ENCODE assay signal across 24 mouse cellular contexts in the genomic region with DNA sequence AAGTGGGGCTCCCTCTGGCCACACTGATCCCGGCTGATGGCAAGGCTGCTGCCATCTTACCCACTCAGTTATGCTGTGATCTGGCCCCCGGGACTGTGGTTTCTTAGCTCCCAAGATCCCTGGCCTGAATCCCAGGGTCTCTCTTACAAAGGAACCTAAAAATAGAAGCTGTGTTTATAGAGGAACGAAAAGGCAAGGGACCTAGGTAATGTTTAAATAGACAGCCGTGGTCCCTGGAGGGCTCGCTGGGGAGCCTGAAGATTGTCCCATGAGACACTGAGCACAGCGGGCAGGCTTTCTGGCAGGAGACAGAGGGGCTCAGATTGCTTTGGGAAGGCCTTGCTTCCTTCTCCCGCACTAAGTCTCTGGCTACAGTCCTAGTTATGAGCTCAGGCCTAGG. TPM values are rescaled to one million over a fixed set of nuclear protein-coding genes. Genes with fewer than 3 reads are reported as not detected.
DNase-seq lines count a peak whose midpoint lies in the region; ATAC-seq and TF ChIP-seq lines count a peak whose summit lies in the region.
"Had no signal": no experiment of that assay in that cellular context is flagged by ENCODE, and none has a peak within 500 bp of the region (broad histone marks: within the 10 kb centered on the region; RNA-seq: fewer than 3 reads in every experiment).

No protein-coding gene starts in this region.

- intact Hi-C loops in heart, postnatal 25 days (cut with DNase I): no loop called here

- no peaks in the 10 kb centered on the region for H3K36me3 ChIP-seq in midbrain, postnatal 0 days (ENCODE audit: insufficient read depth, low read length)
- H3K36me3 ChIP-seq in midbrain, embryonic 16.5 days (ENCODE audit: control insufficient read depth, insufficient read depth, low read length): no peaks in the 10 kb centered on the region
- H3K36me3 ChIP-seq: heart, embryonic 15.5 days; hindbrain, embryonic 15.5 days; limb, embryonic 13.5 days; liver, embryonic 12.5 days; midbrain, embryonic 12.5 days; stomach, embryonic 15.5 days had no signal

- no peaks in the 10 kb centered on the region for H3K27me3 ChIP-seq in midbrain, postnatal 0 days (ENCODE audit: insufficient read depth, low read length)
- H3K27me3 ChIP-seq in midbrain, embryonic 16.5 days (ENCODE audit: control insufficient read depth, insufficient read depth, low read depth, low read length): no peaks in the 10 kb centered on the region
- H3K27me3 ChIP-seq: heart, embryonic 15.5 days; hindbrain, embryonic 15.5 days; midbrain, embryonic 12.5 days; stomach, embryonic 15.5 days had no signal

- H3K4me1 ChIP-seq in midbrain, postnatal 0 days (ENCODE audit: insufficient read depth, low read length): no peaks in the 10 kb centered on the region; the same call in 1 of the 2 replicates
- no peaks in the 10 kb centered on the region for H3K4me1 ChIP-seq in midbrain, embryonic 16.5 days (ENCODE audit: control insufficient read depth, insufficient read depth, low read length)
- H3K4me1 ChIP-seq: limb, embryonic 13.5 days; liver, embryonic 12.5 days; midbrain, embryonic 12.5 days; stomach, embryonic 15.5 days had no signal

- no peak overlapping the region for H3K9ac ChIP-seq in midbrain, postnatal 0 days (replicated peaks; ENCODE audit: low read length, poor library complexity, severe bottlenecking)
- no peak overlapping the region for H3K9ac ChIP-seq in midbrain, embryonic 16.5 days (ENCODE audit: low read depth, low read length)
- H3K9ac ChIP-seq: heart, embryonic 15.5 days; hindbrain, embryonic 15.5 days; limb, embryonic 13.5 days; liver, embryonic 12.5 days; midbrain, embryonic 12.5 days; stomach, embryonic 15.5 days had no signal

- WGBS in midbrain, postnatal 0 days: 51% methylated on average over 7 of the region's 7 CpGs
- 52% methylated on average over 7 of the region's 7 CpGs for WGBS in midbrain, embryonic 16.5 days

- H3K27ac ChIP-seq in midbrain, postnatal 0 days (ENCODE audit: low read depth, low read length): no peak overlapping the region
- H3K27ac ChIP-seq in midbrain, embryonic 16.5 days (ENCODE audit: low read length): no peak overlapping the region
- H3K27ac ChIP-seq: gastrocnemius, adult 2 months; heart, embryonic 15.5 days; hindbrain, embryonic 15.5 days; limb, embryonic 13.5 days; liver, embryonic 12.5 days; midbrain, embryonic 12.5 days; stomach, embryonic 15.5 days had no signal

- peak; percentile 9 for DNase-seq in gastrocnemius, adult 18-20 months (ENCODE audit: low spot score)
- no peak for DNase-seq in gastrocnemius, postnatal 4 days (ENCODE audit: low spot score in 2 of 2)
- peak; percentile 17 for DNase-seq in heart, postnatal 4 days
- no peak for DNase-seq in heart, postnatal 25 days (ENCODE audit: low spot score)
- DNase-seq in midbrain, postnatal 0 days (ENCODE audit: low spot score): peak; percentile 18
- DNase-seq in right cerebral cortex, postnatal 4 days: no peak
- DNase-seq: cerebellum, adult 11-12 months; cerebellum, postnatal 10 days; gastrocnemius, adult 2 months; kidney, adult 11 months; layer of hippocampus, adult 9-11 months; lung, adult 18-20 months; lung, postnatal 10 days; thymus, postnatal 25 days had no signal

- H3K4me2 ChIP-seq in midbrain, postnatal 0 days (ENCODE audit: low read depth, low read length, poor library complexity, severe bottlenecking): no peak overlapping the region
- H3K4me2 ChIP-seq in midbrain, embryonic 16.5 days (ENCODE audit: low read length): no peak overlapping the region
- H3K4me2 ChIP-seq: heart, embryonic 15.5 days; hindbrain, embryonic 15.5 days; limb, embryonic 13.5 days; liver, embryonic 12.5 days; midbrain, embryonic 12.5 days; stomach, embryonic 15.5 days had no signal

- H3K9me3 ChIP-seq in midbrain, postnatal 0 days (ENCODE audit: low read length): no peaks in the 10 kb centered on the region
- no peaks in the 10 kb centered on the region for H3K9me3 ChIP-seq in midbrain, embryonic 16.5 days (replicated peaks; ENCODE audit: control insufficient read depth, low read length, poor library complexity, severe bottlenecking)
- H3K9me3 ChIP-seq: heart, embryonic 15.5 days; hindbrain, embryonic 15.5 days; limb, embryonic 13.5 days; liver, embryonic 12.5 days; midbrain, embryonic 12.5 days; stomach, embryonic 15.5 days had no signal

- TF ChIP-seq CTCF in midbrain, postnatal 0 days (IDR thresholded peaks at IDR 0.05): no peak

- ATAC-seq in midbrain, postnatal 0 days (ENCODE audit: low FRiP score): no peak
- no peak for ATAC-seq in midbrain, embryonic 16.5 days
- ATAC-seq: liver, embryonic 12.5 days had no signal

- H3K4me3 ChIP-seq in midbrain, postnatal 0 days (ENCODE audit: low read depth, low read length): no peak overlapping the region
- no peak overlapping the region for H3K4me3 ChIP-seq in midbrain, embryonic 16.5 days (ENCODE audit: low read depth, low read length)
- H3K4me3 ChIP-seq: gastrocnemius, adult 2 months; heart, embryonic 15.5 days; hindbrain, embryonic 15.5 days; limb, embryonic 13.5 days; liver, embryonic 12.5 days; midbrain, embryonic 12.5 days; myocyte; stomach, embryonic 15.5 days had no signal

RNA-seq across cellular contexts. Expression of gene R3hcc1l, which starts 33.1 kb away (rescaled TPM):
- 10 to 100 TPM; 12.1 to 12.3 TPM for total RNA-seq in gastrocnemius, adult 18-20 months (2021)
- total RNA-seq in gastrocnemius, postnatal 4 days (2021): 10 to 100 TPM; 15.0 to 16.7 TPM
- 10 to 100 TPM; 17.7 to 18.0 TPM for total RNA-seq in heart, postnatal 4 days (2021)
- 10 to 100 TPM; 20.8 to 23.3 TPM for total RNA-seq in heart, postnatal 25 days (2021)
- total RNA-seq in midbrain, postnatal 0 days (2014; rRNA removed): 7.7 and 12.9 TPM in 2 replicates
- 9.8 and 9.9 TPM in 2 replicates for polyA plus RNA-seq in midbrain, postnatal 0 days (2015; fragmentation: Nextera tagmentation; extraction: Ambion mirVana)
- polyA plus RNA-seq in midbrain, embryonic 16.5 days (2015; fragmentation: Nextera tagmentation; extraction: Ambion mirVana): 13.7 and 17.4 TPM in 2 replicates

RNA-seq across cellular contexts. Expression of gene Crtac1, which starts 53.9 kb away (rescaled TPM):
- total RNA-seq in gastrocnemius, adult 18-20 months (2021): under 1 TPM in 1 of 2 experiments, not detected in 1; 0.45 TPM
- total RNA-seq in gastrocnemius, postnatal 4 days (2021): under 1 TPM; 0.34 to 0.57 TPM
- total RNA-seq in heart, postnatal 4 days (2021): under 1 TPM; 0.29 to 0.52 TPM
- under 1 TPM in 1 of 2 experiments, not detected in 1; 0.10 TPM for total RNA-seq in heart, postnatal 25 days (2021)
- 21.1 and 22.0 TPM in 2 replicates for total RNA-seq in midbrain, postnatal 0 days (2014; rRNA removed)
- polyA plus RNA-seq in midbrain, postnatal 0 days (2015; fragmentation: Nextera tagmentation; extraction: Ambion mirVana): 40.7 and 41.6 TPM in 2 replicates
- polyA plus RNA-seq in midbrain, embryonic 16.5 days (2015; fragmentation: Nextera tagmentation; extraction: Ambion mirVana): 26.0 and 34.0 TPM in 2 replicates
- total RNA-seq: MEL had no signal
- polyA plus RNA-seq: C2C12; liver, embryonic 12.5 days; myocyte had no signal

Comparison
In these comparisons a context has a peak if more than half of its experiments do, and no peak if none do; other contexts are left out.
1. DNase-seq: peak in gastrocnemius, adult 18-20 months (single experiment), heart, postnatal 4 days (single experiment) and midbrain, postnatal 0 days (single experiment); none in gastrocnemius, postnatal 4 days (0 of 2), heart, postnatal 25 days (single experiment) and right cerebral cortex, postnatal 4 days (single experiment).
2. RNA of gene Crtac1, which starts 53.9 kb away (total RNA-seq): 21.1 to 22.0 TPM in midbrain, postnatal 0 days; 0.34 to 0.57 TPM in gastrocnemius, postnatal 4 days, 0.29 to 0.52 TPM in heart, postnatal 4 days, 0.45 TPM in gastrocnemius, adult 18-20 months and 0.10 TPM in heart, postnatal 25 days; every median in the first group is over 10 times any median in the second.